Mouse (Mus musculus) hindbrain, postnatal 0 days (tissue): ENCODE results near the gene Gm45261. TPM values are rescaled to one million over a fixed set of nuclear protein-coding genes. Genes with fewer than 3 reads are reported as not detected.

Experiments
- ATAC-seq: fragments of 200-750 bp; cut with Nextera tagmentation; 2 replicates; pipeline ENCODE4 v1.8.0; 2017; ENCODE audit warnings: mild to moderate bottlenecking, moderate TSS enrichment, moderate library complexity
- DNase-seq: peaks from one replicate; pipeline ENCODE4 v3.0.0-alpha.2; 2015; ENCODE audit warnings: low spot score
- H3K27ac ChIP-seq: fragments of 300-500 bp; sonication (generic); 2 replicates; pipeline ENCODE4 v1.5.1; 2014; ENCODE audit warnings: mild to moderate bottlenecking
- H3K27me3 ChIP-seq: fragments of 300-500 bp; sonication (generic); 2 replicates; pipeline ENCODE4 v1.6.1; 2014; ENCODE audit warnings: low read length, mixed read lengths; ENCODE audit not compliant: insufficient read depth
- H3K36me3 ChIP-seq: fragments of 300-500 bp; sonication (generic); 2 replicates; pipeline ENCODE4 v1.6.1; 2014; ENCODE audit warnings: low read length, mixed read lengths; ENCODE audit not compliant: insufficient read depth
- H3K4me1 ChIP-seq: fragments of 300-500 bp; sonication (generic); 2 replicates; pipeline ENCODE4 v1.6.1; 2014; ENCODE audit warnings: antibody characterized with exemption, low read length, mixed read lengths; ENCODE audit not compliant: insufficient read depth
- H3K4me2 ChIP-seq: fragments of 300-500 bp; sonication (generic); 2 replicates; pipeline ENCODE4 v1.6.1; 2014; ENCODE audit warnings: low read depth, mild to moderate bottlenecking, low read length, moderate library complexity, mixed read lengths
- H3K4me3 ChIP-seq: fragments of 300-500 bp; sonication (generic); 2 replicates; pipeline ENCODE4 v1.5.1; 2014; ENCODE audit warnings: low read length
- H3K9ac ChIP-seq: fragments of 300-500 bp; sonication (generic); replicated peaks from 2 replicates; pipeline ENCODE4 v1.6.1; 2014; ENCODE audit warnings: mild to moderate bottlenecking, low read length, moderate library complexity, mixed read lengths
- H3K9me3 ChIP-seq: fragments of 300-500 bp; sonication (generic); 2 replicates; pipeline ENCODE4 v1.6.1; 2016; ENCODE audit warnings: low read length, mixed read lengths
- CTCF ChIP-seq: IDR thresholded peaks from 2 replicates; pipeline ENCODE4 v1.5.1; 2016; ENCODE audit warnings: antibody characterized with exemption, control low read depth, low read depth
- WGBS: fragments of 180-500 bp; shearing (Covaris S2); extraction: QIAGEN DNeasy Blood & Tissue Kit; methylation state at CpG from one replicate; pipeline ENCODE4 v1.1.7; 2014; 5-methylcytosine and 5-hydroxymethylcytosine counted together
- polyA plus RNA-seq: library from polyadenylated mRNA; unstranded; fragments of >200 nt; fragmentation: Nextera tagmentation; extraction: Ambion mirVana; gene quantifications from 2 replicates; pipeline ENCODE4 v1.2.1, GENCODE M21; 2015
- total RNA-seq: library from RNA; depleted of rRNA; stranded (reverse); fragments of >200 nt; gene quantifications from 2 replicates; pipeline ENCODE4 v1.2.3, GENCODE M21; 2014

Gm45261 gene
- total and polyA plus RNA-seq, 2 experiments from 2014 or later = not detected

DNA sequence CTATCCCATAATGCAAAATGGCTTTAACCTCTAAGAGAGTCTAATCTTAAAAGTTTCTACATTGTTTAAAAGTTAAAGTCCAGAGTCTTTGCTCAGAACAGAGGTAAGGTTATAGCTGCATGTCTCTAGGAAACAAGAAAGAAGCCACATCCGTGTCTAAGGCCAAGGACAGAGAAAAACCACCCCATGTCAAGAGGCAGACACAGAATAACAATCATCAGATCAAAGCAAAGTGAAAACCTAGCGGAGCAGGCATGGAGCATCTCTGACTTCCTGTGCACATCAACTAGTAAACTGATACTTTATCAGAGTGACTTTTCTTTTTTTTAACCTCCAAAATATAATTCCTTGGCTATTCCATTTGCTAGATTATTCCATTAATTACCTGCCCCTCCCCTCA, 20.3 kb downstream of the Gm45261 start:
- no peak overlapping the region for H3K4me3 ChIP-seq
- no peaks in the 10 kb centered on the region for H3K4me1 ChIP-seq
- H3K9ac ChIP-seq = no peak overlapping the region
- no peaks in the 10 kb centered on the region for H3K9me3 ChIP-seq
- no peaks in the 10 kb centered on the region for H3K27me3 ChIP-seq
- TF ChIP-seq CTCF = no peak
- no peaks in the 10 kb centered on the region for H3K36me3 ChIP-seq
- no peak overlapping the region for H3K27ac ChIP-seq
- DNase-seq (no peak), ATAC-seq (no peak)
- WGBS = 63% methylated on average over 2 of the region's 2 CpGs
- H3K4me2 ChIP-seq = no peak overlapping the region

GRCm38 (mm10) chr1:80438506-80438905, 22.7 kb downstream of the Gm45261 start:
- Histone ChIP-seq H3K4me1 (no peaks in the 10 kb centered on the region), H3K27me3 (no peaks in the 10 kb centered on the region), H3K4me3 (no peak overlapping the region), H3K9me3 (no peaks in the 10 kb centered on the region), H3K27ac (no peak overlapping the region), H3K36me3 (no peaks in the 10 kb centered on the region), H3K9ac (no peak overlapping the region), H3K4me2 (no peak overlapping the region)
- ATAC-seq (no peak), DNase-seq (no peak)
- TF ChIP-seq CTCF = no peak
- 79% methylated on average over 2 of the region's 2 CpGs for WGBS

DNA sequence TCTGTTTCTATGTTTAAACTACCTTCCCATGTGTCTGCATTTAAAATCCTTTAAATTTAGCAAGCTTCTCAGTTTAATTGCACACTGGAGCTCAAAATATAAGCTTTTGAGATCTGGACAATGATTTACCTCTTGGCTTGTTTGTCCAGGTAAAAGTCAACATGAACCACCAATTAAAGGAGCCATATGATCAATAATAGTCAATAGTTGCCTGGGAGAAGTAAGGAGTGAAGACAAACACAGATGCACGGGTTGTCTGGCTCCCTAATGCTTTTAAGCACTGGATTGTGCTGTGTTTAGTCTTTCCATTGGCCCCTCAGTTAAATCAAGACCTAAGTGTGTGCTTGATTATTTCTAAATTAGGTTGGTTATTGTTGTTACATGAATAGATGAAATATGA, 33.3 kb downstream of the Gm45261 start:
- no peaks in the 10 kb centered on the region for H3K27me3 ChIP-seq
- H3K9me3 ChIP-seq = no peaks in the 10 kb centered on the region
- ATAC-seq = no peak

GRCm38 (mm10) chr1:80427425-80427824, 33.8 kb downstream of the Gm45261 start:
- DNase-seq = peak; percentile 68
- H3K36me3 ChIP-seq = no peaks in the 10 kb centered on the region
- no peaks in the 10 kb centered on the region for H3K27me3 ChIP-seq
- no peaks in the 10 kb centered on the region for H3K9me3 ChIP-seq
- H3K9ac ChIP-seq = no peak overlapping the region
- no peaks in the 10 kb centered on the region for H3K4me1 ChIP-seq
- no peak overlapping the region for H3K4me2 ChIP-seq
- no peak overlapping the region for H3K4me3 ChIP-seq
- H3K27ac ChIP-seq = no peak overlapping the region
- WGBS = 66% methylated on average over 1 of the region's 1 CpGs
- TF ChIP-seq CTCF = no peak
- peak; percentile 62; the same call in 1 of the 2 replicates for ATAC-seq

More for the DNA sequence above, 33.3 kb downstream of the Gm45261 start:
- DNase-seq = no peak
- Histone ChIP-seq H3K4me1 (no peaks in the 10 kb centered on the region), H3K36me3 (no peaks in the 10 kb centered on the region), H3K4me3 (no peak overlapping the region), H3K4me2 (no peak overlapping the region), H3K27ac (no peak overlapping the region), H3K9ac (no peak overlapping the region)
- TF ChIP-seq CTCF = no peak
- 67% methylated on average over 1 of the region's 1 CpGs for WGBS

DNA sequence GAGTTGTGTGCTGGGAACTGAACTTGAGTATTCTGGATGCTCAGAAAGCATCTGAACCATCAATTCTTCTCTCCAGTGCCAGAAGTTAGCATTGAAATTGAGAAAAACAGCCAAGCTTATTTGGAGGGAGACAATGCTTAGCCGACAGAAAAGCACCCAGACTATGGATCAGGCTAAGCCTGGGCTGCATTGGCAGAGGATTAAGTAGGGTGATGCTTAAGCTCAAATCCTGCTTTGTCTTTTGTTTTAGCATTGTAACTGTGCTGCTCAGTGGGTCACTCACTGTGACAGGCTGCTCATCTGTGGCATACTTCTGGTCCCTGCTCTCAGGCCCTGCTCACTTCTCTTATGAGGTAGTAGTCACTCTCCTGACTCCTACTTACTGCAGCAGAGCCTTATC, 36.6 kb downstream of the Gm45261 start:
- no peak for ATAC-seq
- Histone ChIP-seq H3K36me3 (no peaks in the 10 kb centered on the region), H3K27ac (no peak overlapping the region), H3K4me2 (no peak overlapping the region), H3K4me1 (no peaks in the 10 kb centered on the region), H3K27me3 (no peaks in the 10 kb centered on the region), H3K4me3 (no peak overlapping the region), H3K9me3 (no peaks in the 10 kb centered on the region), H3K9ac (no peak overlapping the region)
- TF ChIP-seq CTCF = no peak
- 55% methylated on average over 1 of the region's 1 CpGs for WGBS
- DNase-seq = no peak

DNA sequence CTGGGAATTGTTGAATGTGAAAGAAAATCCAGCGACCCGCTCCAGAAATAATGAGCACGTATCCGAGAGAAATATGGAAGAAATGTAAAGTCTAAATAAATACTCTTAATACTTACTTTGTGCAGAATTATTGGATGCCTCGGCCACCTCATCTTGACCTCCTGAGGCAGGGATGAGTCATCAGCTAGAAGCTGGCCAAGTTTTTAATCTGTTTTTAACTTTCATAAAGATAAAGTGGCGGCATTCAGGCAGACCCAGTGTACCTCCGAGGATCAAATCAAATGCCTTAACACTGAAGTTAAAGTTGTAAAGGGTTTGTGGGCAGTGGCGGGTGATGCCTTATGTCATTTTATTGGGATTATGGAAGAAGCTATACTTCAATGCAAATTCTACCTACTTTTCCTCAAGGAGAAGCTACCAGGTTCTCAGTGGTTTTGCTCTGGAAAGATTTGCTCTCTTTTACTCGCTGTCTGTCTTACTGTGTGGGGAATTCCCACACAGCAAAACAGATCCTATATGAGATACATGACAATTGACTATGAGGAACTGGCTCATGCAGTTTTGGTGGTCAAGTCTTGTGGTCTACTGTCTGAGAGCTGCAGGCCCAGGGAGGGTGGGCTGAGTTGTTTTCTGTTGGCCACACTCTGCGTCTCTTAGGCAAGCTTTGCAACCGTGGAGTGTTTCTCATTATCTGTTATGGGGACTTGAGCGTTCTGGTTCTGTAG, 42.8 kb downstream of the Gm45261 start:
- Histone ChIP-seq H3K4me3 (no peak overlapping the region), H3K36me3 (no peaks in the 10 kb centered on the region), H3K27ac (no peak overlapping the region), H3K9ac (no peak overlapping the region), H3K27me3 (no peaks in the 10 kb centered on the region), H3K4me2 (no peak overlapping the region), H3K4me1 (no peaks in the 10 kb centered on the region), H3K9me3 (no peaks in the 10 kb centered on the region)
- DNase-seq (no peak), ATAC-seq (no peak)
- WGBS = 90% methylated on average over 12 of the region's 12 CpGs
- no peak for TF ChIP-seq CTCF

GRCm38 (mm10) chr1:80416329-80416728, 44.9 kb downstream of the Gm45261 start:
- Histone ChIP-seq H3K4me3 (no peak overlapping the region), H3K36me3 (no peaks in the 10 kb centered on the region), H3K4me1 (no peaks in the 10 kb centered on the region), H3K4me2 (no peak overlapping the region), H3K27me3 (no peaks in the 10 kb centered on the region), H3K27ac (no peak overlapping the region), H3K9me3 (no peaks in the 10 kb centered on the region), H3K9ac (no peak overlapping the region)
- DNase-seq (no peak), ATAC-seq (no peak)
- no peak for TF ChIP-seq CTCF
- 78% methylated on average over 5 of the region's 5 CpGs for WGBS
